Mouse (Mus musculus) erythroid progenitor cell, adult 5-6 weeks (primary cell): Measurements from ENCODE around the gene Ccl2. TPM values are rescaled to one million over a fixed set of nuclear protein-coding genes. Genes with fewer than 3 reads are reported as not detected.

ENCODE experiments used
- ATAC-seq: replicated peaks from 2 replicates; pipeline ENCODE4 v1.8.0; 2016; ENCODE audit warnings: moderate number of reproducible peaks, mild to moderate bottlenecking, moderate TSS enrichment, inconsistent platforms; ENCODE audit not compliant: poor library complexity, low FRiP score, severe bottlenecking
- total RNA-seq, 2 experiments: library from RNA; stranded (forward) in 1 of 2; stranded (reverse) in 1 of 2; fragments of 150-400 nt in 1 of 2; fragments of 186-747, 209-891 nt in 1 of 2; gene quantifications; 2 replicates each; pipeline versions ENCODE4 v1.2.3 to v1.2.4; 2015 to 2017; ENCODE audit warnings: low replicate concordance in 2 of 2

Gene Ccl2
- total RNA-seq (2015; ENCODE audit: low replicate concordance) (not detected in 2 replicates), total RNA-seq (2017; ENCODE audit: low replicate concordance) (0.51 TPM in 1 of 2 replicates, not detected in the other)

DNA sequence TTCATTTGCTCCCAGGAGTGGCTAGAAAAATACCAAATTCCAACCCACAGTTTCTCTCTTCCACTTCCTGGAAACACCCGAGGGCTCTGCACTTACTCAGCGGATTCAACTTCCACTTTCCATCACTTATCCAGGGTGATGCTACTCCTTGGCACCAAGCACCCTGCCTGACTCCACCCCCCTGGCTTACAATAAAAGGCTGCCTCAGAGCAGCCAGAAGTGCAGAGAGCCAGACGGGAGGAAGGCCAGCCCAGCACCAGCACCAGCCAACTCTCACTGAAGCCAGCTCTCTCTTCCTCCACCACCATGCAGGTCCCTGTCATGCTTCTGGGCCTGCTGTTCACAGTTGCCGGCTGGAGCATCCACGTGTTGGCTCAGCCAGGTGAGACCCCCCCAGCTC, at the start of gene Ccl2:
Gene Ccl2, plus strand, starts transcription at position 216 of the 400 bp plus-strand sequence.
- ATAC-seq = no peak; the same call in 1 of the 2 replicates

DNA sequence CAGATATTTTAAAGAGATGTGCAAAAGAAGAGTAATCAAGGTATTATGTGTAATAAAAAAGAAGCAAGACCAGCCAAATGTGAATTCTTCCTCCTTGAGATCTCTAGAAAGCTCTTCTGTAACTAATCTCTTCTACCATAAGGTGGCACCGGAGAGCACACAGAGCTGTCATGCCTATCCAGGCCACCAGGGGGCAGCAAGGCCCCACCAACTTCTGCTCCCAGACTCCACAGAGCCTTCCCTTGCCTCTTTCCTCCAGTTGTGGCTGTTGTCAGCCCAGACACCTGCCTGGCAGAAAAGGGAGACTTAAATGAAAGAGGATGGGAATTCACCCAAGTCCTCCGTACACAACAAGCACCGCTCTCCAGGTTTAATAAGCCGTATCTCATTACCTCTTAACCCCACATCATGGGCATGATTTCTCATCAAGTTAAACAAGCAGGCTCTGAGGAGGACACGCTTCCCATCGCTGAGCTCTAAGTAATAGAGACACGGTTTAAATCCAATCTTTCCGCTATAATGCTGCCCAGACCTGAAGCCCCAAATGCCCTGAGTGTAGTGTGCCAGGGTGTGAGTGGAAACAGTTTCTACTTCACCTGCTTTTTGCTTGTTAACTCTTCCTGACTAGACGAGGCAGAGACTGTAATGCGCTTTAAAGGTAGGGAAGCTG, 39.1 kb upstream of the Ccl2 start:
- ATAC-seq = 0 out of 2 replicates have a peak, but pooled peaks have one; percentile 59

DNA sequence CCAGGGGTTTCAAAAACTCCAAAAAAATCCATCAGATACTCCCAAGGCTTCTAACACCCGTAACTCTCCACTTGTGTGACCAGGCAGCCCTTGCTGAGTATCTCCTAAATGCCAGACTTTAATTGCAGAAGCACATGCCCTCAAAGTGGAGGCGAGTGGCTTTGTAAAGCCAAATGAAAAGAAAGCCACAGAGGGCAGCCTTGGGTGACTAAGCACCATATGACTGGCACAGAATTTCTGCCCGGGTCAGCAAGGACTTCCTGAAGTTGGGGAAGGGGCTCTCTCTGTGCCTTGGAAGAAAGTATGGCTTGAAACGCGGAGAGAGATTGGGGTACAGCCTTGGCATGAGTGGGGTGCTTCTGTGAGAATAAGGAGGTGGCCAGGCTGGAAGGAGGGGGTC, 38.3 kb upstream of the Ccl2 start:
- no peak for ATAC-seq

DNA sequence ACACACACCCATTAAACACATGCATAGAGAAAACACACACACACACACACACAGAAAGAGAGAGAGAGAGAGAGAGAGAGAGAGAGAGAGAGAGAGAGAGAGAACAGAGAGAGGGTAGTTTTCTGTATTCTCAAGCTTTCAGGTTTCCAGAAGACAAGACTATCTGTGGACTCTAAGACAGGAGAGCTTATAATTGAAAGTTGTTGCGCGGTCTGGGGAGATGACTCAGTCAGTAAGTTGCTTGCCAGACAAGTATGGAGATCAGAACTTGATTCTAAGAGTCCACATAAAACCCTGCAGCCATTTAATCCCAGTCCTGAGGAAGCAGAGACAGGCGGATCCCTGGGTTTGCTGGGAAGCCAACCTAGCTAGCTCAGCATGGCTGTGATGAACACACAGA, 36.7 kb upstream of the Ccl2 start:
- no peak for ATAC-seq

DNA sequence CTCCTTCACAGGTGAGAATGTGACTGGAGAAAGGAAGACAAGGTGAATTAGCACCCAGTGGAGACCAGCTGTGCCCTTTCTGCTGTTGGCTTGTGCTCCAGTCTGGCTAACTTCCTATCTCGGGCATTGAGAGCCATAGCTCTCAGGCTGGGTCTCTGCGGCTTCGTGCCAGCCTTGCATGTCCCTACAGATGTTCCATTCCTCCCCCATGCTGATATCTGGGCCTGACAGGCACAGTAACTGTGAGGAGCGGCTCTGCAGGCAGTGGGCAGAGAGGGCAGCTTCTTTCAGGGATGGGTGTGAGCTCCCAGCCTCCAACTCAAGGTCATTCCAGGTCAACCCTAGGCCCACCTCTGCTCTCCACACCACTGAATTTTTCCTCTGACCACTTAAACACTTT, 35.9 kb upstream of the Ccl2 start:
- no peak for ATAC-seq

DNA sequence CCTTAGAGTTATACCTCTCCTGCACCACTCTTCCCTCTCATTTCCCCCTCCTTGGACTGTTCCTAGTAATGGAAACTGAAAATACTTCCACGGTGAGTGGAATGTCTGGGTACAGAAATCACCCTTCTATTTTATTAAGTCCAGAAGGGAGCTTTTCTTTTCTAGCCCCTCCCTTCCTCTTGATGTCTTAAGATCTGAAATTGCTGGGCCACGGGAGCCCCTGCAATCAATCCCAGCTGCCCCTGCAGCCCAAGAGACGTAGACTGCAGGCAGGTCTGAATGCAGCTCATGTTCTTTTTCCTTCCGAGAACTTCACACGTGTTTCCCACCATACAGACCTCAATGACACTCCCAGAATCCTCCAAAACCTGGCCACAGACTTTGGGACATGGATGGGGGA, 34.8 kb upstream of the Ccl2 start:
- no peak for ATAC-seq

DNA sequence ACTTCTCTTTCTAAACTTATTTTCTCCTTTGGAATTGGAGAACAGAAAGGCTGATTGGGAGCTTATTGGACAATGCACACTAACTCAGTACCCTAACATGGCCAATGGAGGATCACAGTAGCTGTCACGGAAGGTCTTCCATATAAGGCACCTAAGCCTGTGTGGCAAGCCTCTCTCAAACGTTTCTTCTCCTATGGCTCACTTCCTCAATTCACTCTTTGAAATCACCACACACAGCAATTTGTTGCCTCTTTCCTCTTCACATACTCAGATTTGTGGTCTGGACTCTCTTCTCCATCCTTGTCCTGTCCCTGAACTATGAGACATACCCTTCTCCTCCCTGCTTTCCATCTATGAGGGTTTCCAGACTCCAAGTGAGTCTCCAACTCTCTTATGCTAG, 30.6 kb upstream of the Ccl2 start:
- no peak for ATAC-seq

DNA sequence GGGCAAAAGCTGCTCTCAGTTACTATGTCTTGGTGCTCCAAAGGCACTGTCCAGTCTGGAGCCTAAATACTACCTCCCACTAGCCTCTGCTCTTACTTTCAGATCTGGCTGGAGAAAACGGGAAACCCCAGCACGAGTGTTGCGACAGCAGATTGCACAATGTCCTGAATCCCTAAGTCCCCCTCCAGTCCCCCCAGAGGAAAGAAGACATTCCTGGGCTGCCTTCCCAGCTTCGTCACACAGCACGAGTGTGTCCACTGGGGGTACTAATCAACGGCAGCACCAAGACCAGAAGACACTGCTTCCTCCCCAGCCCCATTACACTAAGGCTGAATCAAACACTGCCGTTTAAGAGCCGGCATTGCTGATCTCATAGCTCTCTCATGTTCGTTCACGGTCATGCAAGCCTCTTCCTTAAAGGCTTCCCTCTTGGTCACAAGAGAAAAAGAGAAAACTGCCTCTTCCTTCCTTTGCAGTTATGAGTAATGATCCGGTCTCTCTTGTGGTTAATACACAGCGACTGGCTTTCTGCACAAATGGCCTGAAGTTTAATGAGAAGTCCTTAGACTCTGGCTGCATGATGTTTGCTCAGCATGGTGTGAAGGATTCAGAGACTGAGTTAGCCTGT, 28.5 kb upstream of the Ccl2 start:
- no peak for ATAC-seq

DNA sequence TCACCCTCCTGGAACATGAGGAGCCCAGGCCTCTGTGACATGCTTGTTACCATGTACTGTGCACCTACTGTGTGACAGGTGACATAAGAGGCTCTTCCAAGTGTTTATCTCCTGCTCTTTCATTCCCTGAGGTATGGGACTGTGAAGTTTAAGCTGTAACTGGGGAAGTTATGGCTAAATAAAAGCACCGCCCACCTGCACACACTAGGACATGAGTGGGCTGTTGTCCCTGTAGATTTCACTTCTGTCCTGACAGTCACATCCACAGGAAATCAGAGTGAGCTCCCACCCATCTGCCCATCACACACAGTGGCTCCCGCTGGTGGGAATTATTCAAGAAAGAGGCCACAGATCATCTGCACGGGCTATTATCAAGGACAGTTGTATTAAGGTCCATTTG, 25.3 kb upstream of the Ccl2 start:
- no peak for ATAC-seq

DNA sequence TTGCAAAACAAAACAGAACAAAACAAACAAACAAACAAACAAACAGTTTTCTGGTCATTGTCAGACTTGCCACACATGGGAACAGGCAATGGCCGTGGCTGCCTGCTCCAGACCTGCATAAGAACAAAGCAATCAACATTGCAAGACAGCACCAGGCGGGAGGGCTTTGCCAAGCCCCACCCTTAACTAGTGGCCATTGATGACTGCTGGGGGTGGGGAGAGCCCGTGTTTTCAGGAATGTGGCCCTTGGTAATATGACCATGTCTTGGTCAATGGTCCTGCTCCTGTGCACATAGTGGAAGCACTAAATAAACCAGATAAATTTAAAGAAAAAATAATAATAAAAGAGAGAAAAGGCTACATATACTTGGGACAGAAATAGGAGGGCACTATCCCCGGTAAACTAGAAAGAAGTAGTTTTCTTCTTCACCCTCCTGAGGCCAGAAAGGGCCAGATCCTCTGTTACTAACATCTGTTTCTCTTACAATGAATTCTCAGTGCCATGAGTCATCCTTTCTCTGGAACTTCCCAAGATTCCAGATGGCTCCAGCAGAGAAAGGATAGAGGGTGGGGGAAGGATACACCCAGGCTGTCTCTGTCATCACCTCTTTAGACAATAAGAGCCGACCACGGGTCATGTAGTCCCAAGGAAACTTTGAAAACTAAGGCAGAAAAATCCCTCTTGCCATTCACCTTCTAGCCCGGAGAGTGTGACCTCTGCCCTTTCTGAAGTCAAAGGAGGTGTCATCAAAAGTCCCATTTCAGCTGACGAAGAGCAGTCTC, 23.8 kb upstream of the Ccl2 start:
- no peak for ATAC-seq

DNA sequence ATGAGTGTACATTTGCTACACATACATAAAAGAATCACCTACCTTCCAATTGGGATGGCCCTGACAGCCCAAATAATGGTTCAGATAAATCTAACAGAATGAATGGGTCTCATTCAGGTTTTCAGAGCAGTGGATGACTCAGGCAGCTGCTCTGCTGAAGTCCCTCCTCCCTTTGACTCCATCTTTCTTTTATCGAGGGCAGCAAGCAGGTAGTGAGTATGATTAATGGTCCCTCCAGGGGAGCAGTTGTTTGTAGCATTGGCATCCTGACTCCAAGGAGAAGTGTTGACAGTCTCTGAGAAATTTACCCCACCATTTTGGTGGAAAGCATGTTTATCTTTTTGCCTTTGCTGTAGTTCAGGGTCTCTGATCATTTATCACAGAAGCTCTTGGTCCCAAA, 21.6 kb upstream of the Ccl2 start:
- ATAC-seq = no peak

DNA sequence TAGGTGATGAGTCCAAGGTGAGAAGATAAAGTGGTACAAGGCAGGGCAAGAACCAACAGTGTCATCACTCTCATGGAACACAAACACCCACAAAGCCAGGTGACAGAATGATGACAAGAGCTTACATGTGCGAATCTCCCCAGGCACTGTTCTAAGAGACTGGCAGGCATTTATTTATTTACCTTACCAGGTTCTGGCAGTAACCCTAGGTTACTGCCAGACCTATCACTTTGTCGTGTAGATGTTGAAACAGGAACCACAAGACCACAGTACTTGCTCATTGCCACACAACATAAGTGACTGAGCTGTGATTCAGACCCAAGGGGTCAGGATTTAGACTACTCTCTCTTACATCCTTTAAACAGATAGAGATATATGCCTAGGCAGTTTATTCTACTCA, 20.3 kb upstream of the Ccl2 start:
- no peak for ATAC-seq

DNA sequence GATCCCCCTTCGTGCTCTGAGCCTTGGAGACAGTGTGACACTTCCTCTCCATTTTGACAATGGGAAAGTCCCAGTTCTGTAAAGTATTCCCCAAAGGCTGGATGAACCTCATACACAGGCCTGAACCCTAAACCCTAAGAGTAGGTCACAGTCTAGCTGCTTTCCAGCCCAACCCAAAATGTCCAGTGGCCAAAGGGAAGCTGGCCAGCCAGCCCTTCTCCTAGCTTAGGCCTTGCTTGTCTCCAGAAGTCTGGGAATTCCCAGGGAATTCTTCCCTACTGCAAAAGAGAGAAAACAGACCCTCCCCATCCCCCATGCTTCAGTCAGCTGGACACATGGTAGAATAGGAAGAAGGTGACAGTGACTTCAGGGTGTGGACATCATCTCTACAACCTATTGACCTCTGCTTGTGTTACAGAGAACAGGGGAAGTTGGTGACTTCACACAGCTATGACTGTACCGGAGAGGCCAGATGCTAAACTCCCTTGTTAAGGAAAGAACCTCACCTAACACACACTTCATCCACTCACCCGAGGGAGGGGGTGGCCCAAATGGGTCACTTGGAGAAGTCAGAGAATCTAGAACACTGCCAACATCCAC, 19.1 kb upstream of the Ccl2 start:
- no peak for ATAC-seq

DNA sequence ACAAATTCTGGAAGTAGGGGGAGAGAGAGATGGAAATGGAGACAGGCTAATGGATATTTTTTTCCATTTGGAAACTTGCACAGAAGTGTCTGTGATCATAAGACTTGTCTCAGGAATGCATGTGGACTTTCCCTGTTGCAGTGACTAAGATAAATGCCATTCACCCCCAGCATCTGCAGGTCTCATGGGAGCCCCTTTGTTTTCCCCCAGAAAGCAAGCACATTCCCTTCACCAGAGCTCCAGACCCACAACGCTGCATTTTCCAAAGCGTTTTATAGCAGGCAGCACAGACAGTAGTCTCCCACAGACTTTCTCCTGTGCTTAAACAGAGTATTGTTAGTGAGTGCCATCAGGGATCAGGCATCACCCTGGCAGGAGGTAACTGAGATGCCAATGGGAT, 16.0 kb upstream of the Ccl2 start:
- ATAC-seq = no peak

DNA sequence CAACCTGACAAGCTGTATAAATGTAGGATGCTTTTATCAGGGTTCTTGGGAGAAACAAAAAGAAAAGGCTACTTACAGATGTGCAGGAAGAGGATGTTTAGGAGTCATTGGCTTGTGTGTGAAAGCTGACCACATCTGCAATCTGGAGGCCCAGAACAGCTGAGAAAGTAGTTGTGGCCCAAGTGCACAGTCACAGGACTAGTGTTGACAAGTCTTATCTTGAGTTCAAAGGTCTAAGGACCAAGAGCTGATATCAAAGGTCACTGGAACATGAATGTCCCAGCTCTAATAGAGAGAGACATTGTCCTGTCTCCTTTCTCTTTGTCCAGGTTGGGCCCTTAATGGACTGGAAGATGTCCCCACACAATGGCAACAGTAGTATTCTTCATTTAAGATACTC, 15.6 kb upstream of the Ccl2 start:
- ATAC-seq = no peak

DNA sequence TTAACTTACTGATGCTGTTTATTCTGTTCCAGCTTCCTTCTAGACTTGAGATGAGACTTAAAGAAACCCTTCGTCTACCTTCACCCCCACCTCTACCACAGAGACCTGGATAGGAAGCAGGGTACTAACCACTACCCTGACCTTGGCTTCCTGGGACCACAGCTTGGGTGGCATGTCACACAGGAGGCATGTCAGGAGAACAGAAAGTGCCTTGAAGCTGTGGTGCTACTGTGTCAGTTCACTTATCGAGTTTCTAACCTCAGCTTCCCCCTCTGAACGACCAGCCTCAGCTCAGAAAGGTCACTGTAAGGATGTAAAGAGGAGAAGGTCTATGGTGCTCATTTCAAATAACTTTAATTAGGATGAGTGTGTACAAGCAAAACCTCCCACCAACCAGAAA, 14.0 kb upstream of the Ccl2 start:
- ATAC-seq = no peak

DNA sequence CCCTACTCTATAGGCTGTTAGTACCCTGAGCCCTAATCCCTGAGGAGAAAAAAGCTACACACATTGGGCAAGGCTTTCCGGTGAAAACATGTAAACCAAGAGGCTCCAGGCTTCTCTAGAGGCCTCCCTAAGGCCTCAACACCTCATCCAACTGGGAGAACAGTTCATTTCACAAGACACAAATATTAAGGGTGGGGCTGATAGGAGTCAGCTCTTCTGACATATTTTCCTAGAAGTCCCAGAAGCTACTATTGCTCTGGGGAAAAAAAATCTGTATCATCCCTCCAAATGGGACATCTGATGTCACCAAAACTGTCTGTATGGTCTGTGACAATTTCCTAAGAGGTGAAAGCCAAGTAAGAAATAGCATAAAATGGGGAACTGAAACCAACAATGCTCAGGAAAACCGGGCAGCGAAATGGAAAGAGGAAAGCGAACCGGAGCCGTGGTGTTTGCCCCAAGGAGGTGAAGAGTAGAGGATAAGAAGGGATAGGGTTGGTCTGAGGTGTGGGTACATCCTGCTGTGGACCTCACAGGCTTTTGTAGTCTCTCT, 12.8 kb upstream of the Ccl2 start:
- ATAC-seq = no peak

DNA sequence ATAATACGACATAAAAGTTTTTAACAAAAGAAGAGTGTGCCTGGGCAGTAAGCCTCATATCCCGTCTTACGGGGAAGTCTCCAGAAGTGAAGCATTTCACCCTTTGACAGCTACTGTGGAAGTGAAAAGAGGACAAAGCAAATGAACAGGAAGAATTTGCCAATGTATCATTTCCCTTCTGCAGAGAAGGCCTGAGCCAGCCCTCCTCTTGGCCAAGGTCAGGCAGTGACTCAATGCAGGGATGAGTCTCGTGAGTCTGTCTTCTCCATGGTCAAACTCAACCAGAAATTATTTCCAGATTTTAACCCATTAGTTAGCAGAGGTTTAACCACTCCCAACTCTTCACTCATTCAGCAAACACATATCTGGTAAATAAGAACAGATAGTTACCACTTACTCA, 11.6 kb upstream of the Ccl2 start:
- ATAC-seq = no peak

DNA sequence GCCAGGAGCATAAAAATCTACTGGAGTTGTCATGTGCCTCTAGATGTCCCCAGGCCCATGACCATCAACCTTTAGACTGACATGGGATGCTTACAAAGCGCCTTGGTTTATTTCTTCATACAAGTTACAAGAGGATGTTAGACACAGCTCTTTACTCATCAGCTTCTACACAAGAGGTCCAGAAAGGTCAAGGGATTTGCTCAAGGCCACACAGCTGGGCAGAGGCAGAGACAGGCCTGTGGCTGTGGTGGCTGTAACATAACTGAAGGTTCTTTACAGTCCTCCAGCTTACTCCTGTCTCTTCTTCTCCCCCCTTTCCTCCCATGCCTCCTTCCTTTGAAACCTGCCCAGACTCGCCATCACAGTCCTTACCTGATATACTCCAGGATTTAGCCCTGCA, 5.2 kb upstream of the Ccl2 start:
- ATAC-seq = no peak

DNA sequence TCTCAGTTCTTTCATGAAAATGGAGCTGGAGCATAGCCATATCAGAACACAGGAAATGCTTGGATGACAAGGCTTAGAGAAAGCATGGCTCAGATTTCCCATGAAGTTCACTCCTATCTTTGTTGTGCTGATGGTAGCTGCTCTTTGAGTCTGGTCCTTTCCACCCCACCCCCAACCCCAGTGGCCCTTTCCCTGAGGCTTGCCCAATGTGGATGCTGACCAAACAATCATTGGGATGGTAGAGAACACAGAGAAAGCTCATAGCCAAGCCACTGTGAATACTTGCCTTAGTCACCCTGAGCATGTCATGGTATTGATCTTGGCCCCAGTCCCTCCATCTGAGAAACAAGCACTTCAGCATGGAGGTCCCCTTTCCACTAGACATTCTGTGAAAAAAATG, 3.2 kb upstream of the Ccl2 start:
- ATAC-seq = no peak
